Mouse (Mus musculus) lung, postnatal 0 days (tissue): Measurements from ENCODE around the gene Nenf. TPM values are rescaled to one million over a fixed set of nuclear protein-coding genes. Genes with fewer than 3 reads are reported as not detected.

Experiments
- ATAC-seq: fragments of 200-750 bp; cut with Nextera tagmentation; 2 replicates; pipeline ENCODE4 v1.8.0; 2017; ENCODE audit warnings: moderate library complexity
- DNase-seq: peaks from one replicate; pipeline ENCODE4 v3.0.0-alpha.2; 2016; ENCODE audit warnings: low spot score
- H3K27ac ChIP-seq: fragments of 300-500 bp; sonication (generic); 2 replicates; pipeline ENCODE4 v1.5.1; 2014; ENCODE audit warnings: antibody characterized with exemption, mild to moderate bottlenecking, low read length, mixed read lengths
- H3K27me3 ChIP-seq: fragments of 300-500 bp; sonication (generic); replicated peaks from 2 replicates; pipeline ENCODE4 v1.6.1; 2014; ENCODE audit warnings: low read length, mixed read lengths; ENCODE audit not compliant: insufficient read depth
- H3K36me3 ChIP-seq: fragments of 300-500 bp; sonication (generic); 2 replicates; pipeline ENCODE4 v1.6.1; 2014; ENCODE audit warnings: low read length, mixed read lengths; ENCODE audit not compliant: insufficient read depth
- H3K4me1 ChIP-seq: fragments of 300-500 bp; sonication (generic); 2 replicates; pipeline ENCODE4 v1.6.1; 2014; ENCODE audit warnings: antibody characterized with exemption, low read depth, low read length, mixed read lengths; ENCODE audit not compliant: insufficient read depth
- H3K4me2 ChIP-seq: fragments of 300-500 bp; sonication (generic); replicated peaks from 2 replicates; pipeline ENCODE4 v1.6.1; 2014; ENCODE audit warnings: low read depth, mild to moderate bottlenecking, low read length, moderate library complexity, mixed read lengths
- H3K4me3 ChIP-seq: fragments of 300-500 bp; sonication (generic); 2 replicates; pipeline ENCODE4 v1.5.1; 2014; ENCODE audit warnings: low read depth, low read length
- H3K9ac ChIP-seq: fragments of 300-500 bp; sonication (generic); replicated peaks from 2 replicates; pipeline ENCODE4 v1.6.1; 2014; ENCODE audit warnings: low read depth, mild to moderate bottlenecking
- H3K9me3 ChIP-seq: fragments of 300-500 bp; sonication (generic); 2 replicates; pipeline ENCODE4 v1.6.1; 2016; ENCODE audit warnings: low read length, mixed read lengths
- CTCF ChIP-seq: IDR thresholded peaks from 2 replicates; pipeline ENCODE4 v1.5.1; 2016; ENCODE audit warnings: antibody characterized with exemption, mild to moderate bottlenecking
- EP300 ChIP-seq: IDR thresholded peaks from 2 replicates; pipeline ENCODE4 v1.6.1; 2016; ENCODE audit warnings: antibody characterized with exemption, mild to moderate bottlenecking, control low read depth
- WGBS: fragments of 180-500 bp; shearing (Covaris S2); extraction: QIAGEN DNeasy Blood & Tissue Kit; methylation state at CpG from one replicate; pipeline ENCODE4 v1.1.7; 2014; 5-methylcytosine and 5-hydroxymethylcytosine counted together
- polyA plus RNA-seq: library from polyadenylated mRNA; unstranded; fragments of >200 nt; fragmentation: Nextera tagmentation; extraction: Ambion mirVana; gene quantifications from 2 replicates; pipeline ENCODE4 v1.2.1, GENCODE M21; 2015

Nenf gene
- polyA plus RNA-seq, 1 experiment from 2014 or later, result 177 TPM

GRCm38 (mm10) chr1:191326233-191326882, 8.4 kb upstream of the Nenf start:
- WGBS, result under 1% methylated on average over 27 of the region's 35 CpGs
- Histone ChIP-seq H3K4me3 (peak overlapping the region; percentile 66), H3K9ac (peak overlapping the region; percentile 48), H3K4me1 (0 out of 2 replicates have a peak, but pooled peaks cover 3% of the 10 kb centered on the region), H3K4me2 (peak overlapping the region; percentile 100), H3K27me3 (no peaks in the 10 kb centered on the region), H3K27ac (0 out of 2 replicates have a peak overlapping the region, but pooled peaks have one; percentile 58), H3K36me3 (no peaks in the 10 kb centered on the region), H3K9me3 (no peaks in the 10 kb centered on the region)
- peak; percentile 61 for ATAC-seq
- TF ChIP-seq CTCF, result no peak
- no peak for TF ChIP-seq EP300
- peak; percentile 43 for DNase-seq

GRCm38 (mm10) chr1:191325726-191326232, 7.8 kb upstream of the Nenf start, which contains the start of gene Tmem206:
Gene Tmem206, plus strand, starts transcription at chr1:191325912.
- Histone ChIP-seq H3K4me1 (0 out of 2 replicates have a peak, but pooled peaks cover 3% of the 10 kb centered on the region), H3K9me3 (no peaks in the 10 kb centered on the region), H3K4me2 (peak within 1 kb of the TSS; percentile 100), H3K27ac (peak within 1 kb of the TSS; percentile 58), H3K4me3 (peak within 1 kb of the TSS; percentile 66), H3K36me3 (no peaks in the 10 kb centered on the region), H3K9ac (peak within 1 kb of the TSS; percentile 48), H3K27me3 (no peaks in the 10 kb centered on the region)
- peak; percentile 98 for ATAC-seq
- DNase-seq, result peak; percentile 97
- TF ChIP-seq CTCF, result peak; percentile 23
- TF ChIP-seq EP300, result no peak
- WGBS, result under 1% methylated on average over 39 of the region's 42 CpGs

GRCm38 (mm10) chr1:191324733-191325590, 7.0 kb upstream of the Nenf start:
- DNase-seq, result no peak
- Histone ChIP-seq H3K9me3 (no peaks in the 10 kb centered on the region), H3K4me3 (no peak overlapping the region), H3K27me3 (no peaks in the 10 kb centered on the region), H3K9ac (no peak overlapping the region), H3K27ac (no peak overlapping the region; the same call in 1 of the 2 replicates), H3K36me3 (no peaks in the 10 kb centered on the region), H3K4me1 (0 out of 2 replicates have a peak, but pooled peaks cover 3% of the 10 kb centered on the region), H3K4me2 (peak overlapping the region; percentile 100; the same call in 1 of the 2 replicates)
- 79% methylated on average over 7 of the region's 7 CpGs for WGBS
- TF ChIP-seq EP300, result no peak
- TF ChIP-seq CTCF, result no peak
- ATAC-seq, result no peak

- TF ChIP-seq CTCF (no peak), EP300 (no peak)
- H3K4me1 ChIP-seq, result 0 out of 2 replicates have a peak, but pooled peaks cover 3% of the 10 kb centered on the region
- H3K4me2 ChIP-seq, result no peak overlapping the region
- no peak for DNase-seq
- no peaks in the 10 kb centered on the region for H3K27me3 ChIP-seq
- H3K9ac ChIP-seq, result no peak overlapping the region
- no peaks in the 10 kb centered on the region for H3K36me3 ChIP-seq
- no peak overlapping the region for H3K27ac ChIP-seq
- WGBS, result 85% methylated on average over 3 of the region's 3 CpGs
- no peak overlapping the region for H3K4me3 ChIP-seq
- no peak for ATAC-seq
- no peaks in the 10 kb centered on the region for H3K9me3 ChIP-seq
Observed at GRCm38 (mm10) chr1:191323381-191323780, 5.4 kb upstream of the Nenf start.

- Histone ChIP-seq H3K4me2 (no peak overlapping the region), H3K4me1 (peaks cover 4% of the 10 kb centered on the region; the same call in 1 of the 2 replicates), H3K9ac (no peak overlapping the region), H3K27ac (0 out of 2 replicates have a peak overlapping the region, but pooled peaks have one; percentile 22), H3K4me3 (no peak overlapping the region), H3K36me3 (no peaks in the 10 kb centered on the region), H3K27me3 (no peaks in the 10 kb centered on the region), H3K9me3 (no peaks in the 10 kb centered on the region)
- DNase-seq, result peak; percentile 64
- no peak for TF ChIP-seq CTCF
- TF ChIP-seq EP300, result no peak
- WGBS, result 24% methylated on average over 5 of the region's 5 CpGs
- ATAC-seq, result no peak
Observed at GRCm38 (mm10) chr1:191318686-191319085, 692 bp upstream of the Nenf start.

GRCm38 (mm10) chr1:191316818-191317217, 1.2 kb downstream of the Nenf start:
- Histone ChIP-seq H3K27ac (no peak overlapping the region), H3K27me3 (no peaks in the 10 kb centered on the region), H3K9ac (no peak overlapping the region), H3K4me1 (peaks cover 10% of the 10 kb centered on the region; the same call in 1 of the 2 replicates), H3K4me3 (peak overlapping the region; percentile 63; the same call in 1 of the 2 replicates), H3K4me2 (peak overlapping the region; percentile 79), H3K9me3 (no peaks in the 10 kb centered on the region), H3K36me3 (no peaks in the 10 kb centered on the region)
- TF ChIP-seq EP300 (no peak), CTCF (peak; percentile 40)
- 68% methylated on average over 8 of the region's 8 CpGs for WGBS
- no peak for ATAC-seq
- DNase-seq, result no peak
